Mouse (Mus musculus) naive thymus-derived CD4-positive, alpha-beta T cell, adult 5 months (primary cell): ENCODE data around the gene Gcc1. TPM values are rescaled to one million over a fixed set of nuclear protein-coding genes. Genes with fewer than 3 reads are reported as not detected.

Experiments used
- polyA plus RNA-seq: library from polyadenylated mRNA; unstranded; fragments of 100-300 nt; shearing (Covaris generic); gene quantifications from one replicate; pipeline ENCODE4 v1.2.1, GENCODE M21; 2017

Gcc1 gene
- 19.7 TPM for polyA plus RNA-seq

DNA sequence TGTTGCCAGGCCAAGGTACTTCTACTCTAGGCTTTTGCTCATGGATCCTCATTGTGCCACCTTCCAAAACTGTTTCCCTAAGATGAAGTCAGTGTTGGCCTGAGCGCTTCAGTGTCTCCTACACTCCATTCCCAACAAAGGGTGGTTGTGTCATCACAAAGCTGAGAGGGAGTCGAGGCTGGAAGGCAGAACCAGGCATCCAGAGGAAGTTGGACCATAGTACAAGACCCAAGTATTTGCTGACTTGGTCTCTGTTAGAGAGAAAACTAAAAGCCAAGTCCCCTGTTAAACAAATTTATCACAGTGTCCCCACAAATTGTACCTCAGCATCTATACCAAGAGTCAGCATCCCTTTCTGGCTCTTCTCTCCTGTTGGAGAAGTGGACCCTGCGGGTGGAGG lies at the start of gene Gcc1:
Gene Gcc1 (minus strand): TSS at position 101 of the 400 bp plus-strand sequence.

DNA sequence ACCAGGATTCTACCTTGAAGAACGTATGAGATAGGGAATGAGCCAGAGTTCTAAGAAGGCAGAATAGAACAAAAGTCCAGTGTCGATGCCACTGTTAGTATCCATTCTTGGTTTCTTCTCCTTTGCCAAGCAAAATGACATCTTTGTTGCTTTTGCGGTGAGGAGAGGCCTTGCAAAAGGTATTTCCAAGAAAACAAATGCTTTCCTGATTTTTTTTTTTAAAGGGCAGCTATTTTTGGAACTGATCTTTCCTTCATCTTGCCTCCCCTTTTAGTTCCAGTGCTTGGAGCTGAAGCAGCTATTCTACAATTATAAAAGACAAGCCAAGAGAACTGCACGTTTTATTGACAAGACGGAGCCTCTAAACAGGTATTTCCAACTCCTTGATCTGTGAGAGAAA lies 46.6 kb upstream of the Gcc1 start, which contains the start of gene Snd1:
Gene Snd1 (plus strand): TSS at position 301 of the 400 bp plus-strand sequence.

DNA sequence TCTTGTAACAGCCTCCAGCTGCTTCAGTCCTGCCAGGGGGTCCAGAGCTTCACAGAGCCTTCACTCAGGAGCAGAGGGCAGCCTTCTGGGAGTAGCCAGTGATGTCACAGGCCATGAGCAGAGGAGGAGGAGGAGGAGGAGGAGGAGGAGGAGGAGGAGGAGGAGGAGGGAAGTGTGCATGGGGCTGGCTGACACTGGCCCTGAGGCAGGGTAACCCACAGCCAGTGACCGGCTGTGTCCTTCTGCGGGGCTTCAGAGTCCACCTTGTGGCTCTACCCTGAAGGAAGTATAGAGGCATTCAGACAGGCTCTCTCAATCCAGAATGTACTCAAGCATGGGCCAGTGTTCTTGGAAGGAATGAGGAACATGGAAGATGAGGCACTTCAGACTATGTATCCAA lies 21.1 kb upstream of the Gcc1 start, which contains the start of gene Pax4:
Gene Pax4 (minus strand): TSS at position 101 of the 400 bp plus-strand sequence.

DNA sequence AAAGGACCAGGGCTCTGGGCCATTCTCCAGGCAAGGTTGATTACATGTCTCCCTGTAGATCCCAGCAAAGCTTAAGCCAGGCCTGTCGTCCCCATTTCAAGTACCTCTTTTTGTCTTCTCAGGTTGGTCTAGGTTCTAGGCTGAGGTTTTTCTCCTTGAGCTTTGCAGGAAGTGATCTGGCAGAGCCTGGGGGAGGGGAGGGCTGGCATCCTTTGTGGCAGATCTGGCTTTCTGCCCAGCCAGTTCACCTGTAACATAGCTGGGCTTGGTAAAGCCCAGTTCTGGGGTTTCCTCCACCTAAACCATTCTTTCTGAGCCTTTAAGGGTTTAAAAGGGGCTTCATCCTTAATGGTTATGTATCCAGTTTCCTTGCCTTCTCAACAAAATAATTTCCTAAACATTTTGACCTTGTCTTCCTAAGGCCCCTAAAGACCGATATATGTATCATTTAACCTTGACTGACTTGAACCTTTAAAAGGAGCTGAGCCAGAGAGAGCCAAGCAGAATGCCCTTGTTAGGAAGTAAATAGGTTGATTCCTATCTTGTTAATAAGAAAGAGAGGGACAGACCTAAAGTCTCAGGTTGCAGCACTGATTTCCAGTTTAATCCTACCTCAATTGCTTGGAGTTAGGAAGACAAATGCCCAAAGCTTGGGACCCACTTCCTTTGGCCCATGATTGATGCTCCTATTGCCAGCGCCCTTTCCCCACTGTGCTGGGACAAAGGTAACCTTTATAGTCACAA lies 922 bp downstream of the Gcc1 start, which contains the start of gene Fscn3:
Gene Fscn3 (plus strand): TSS at position 694 of the 744 bp plus-strand sequence.

GRCm38 (mm10) chr6:28423313-28423712 lies 4.9 kb downstream of the Gcc1 start, which contains the start of gene Arf5:
Gene Arf5, plus strand, starts transcription at chr6:28423560.

DNA sequence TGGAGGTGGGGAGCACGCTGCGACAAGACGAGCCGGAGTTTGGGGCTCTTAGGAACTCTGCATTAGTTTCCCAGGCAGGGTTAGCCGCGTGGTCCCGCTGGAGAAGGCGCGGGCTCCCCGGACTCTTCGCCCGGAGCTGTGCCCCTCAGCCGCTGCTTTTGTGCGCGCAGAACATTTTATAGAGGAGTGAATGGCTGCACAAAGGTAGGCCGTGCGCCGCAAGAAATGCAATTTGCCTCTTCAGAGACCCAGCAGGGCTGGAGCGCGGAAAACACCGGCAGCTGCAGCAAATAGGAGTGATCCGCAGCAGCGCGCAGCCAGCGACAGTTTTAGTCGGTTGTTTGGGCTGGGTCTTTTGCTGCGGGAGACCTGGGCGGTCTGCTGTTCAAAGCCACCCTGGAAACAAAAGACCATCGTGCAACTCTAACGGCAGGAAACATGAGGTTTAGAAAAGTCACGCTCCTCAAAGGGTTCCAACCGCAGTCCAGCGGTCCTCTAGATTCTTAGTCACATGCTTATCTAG lies 30.4 kb downstream of the Gcc1 start, which contains the start of gene Zfp800:
Gene Zfp800 (minus strand): TSS at position 325 of the 523 bp plus-strand sequence.

Other genes starting within 250 kb of the Gcc1 start
- gene Zfp800, start 30.4 kb downstream of the Gcc1 start, polyA plus RNA-seq, result 54.1 TPM
- gene Arf5, start 4.8 kb downstream of the Gcc1 start, polyA plus RNA-seq, result 305 TPM
- gene Fscn3, start 601 bp downstream of the Gcc1 start, polyA plus RNA-seq, result not detected
- not detected for gene Pax4, start 21.0 kb upstream of the Gcc1 start, polyA plus RNA-seq
- gene Snd1, start 46.7 kb upstream of the Gcc1 start, polyA plus RNA-seq, result 103 TPM